Mouse (Mus musculus) kidney, adult 9 months (tissue): ENCODE measurements around the gene Plxna2.

Source experiments
- DNase-seq: peaks from one replicate; pipeline ENCODE4 v3.0.0; 2022

Plxna2 gene

GRCm38 (mm10) chr1:194774754-194775153 is 156.7 kb downstream of the Plxna2 start:
- no peak for DNase-seq

- DNase-seq, result no peak
Observed at GRCm38 (mm10) chr1:194775656-194776374, 157.8 kb downstream of the Plxna2 start.

GRCm38 (mm10) chr1:194776510-194777244 is 158.7 kb downstream of the Plxna2 start:
- DNase-seq, result no peak

GRCm38 (mm10) chr1:194777608-194778007 is 159.6 kb downstream of the Plxna2 start:
- no peak for DNase-seq

GRCm38 (mm10) chr1:194780392-194780791 is 162.4 kb downstream of the Plxna2 start:
- DNase-seq, result no peak

GRCm38 (mm10) chr1:194780794-194781390 is 162.9 kb downstream of the Plxna2 start:
- no peak for DNase-seq

- DNase-seq, result no peak
Observed at GRCm38 (mm10) chr1:194781556-194781955, 163.5 kb downstream of the Plxna2 start.

GRCm38 (mm10) chr1:194782325-194782724 is 164.3 kb downstream of the Plxna2 start:
- DNase-seq, result no peak

- DNase-seq, result no peak
Observed at GRCm38 (mm10) chr1:194787626-194788025, 169.6 kb downstream of the Plxna2 start.

GRCm38 (mm10) chr1:194793226-194793924 is 175.4 kb downstream of the Plxna2 start:
- no peak for DNase-seq

GRCm38 (mm10) chr1:194795316-194795715 is 177.3 kb downstream of the Plxna2 start:
- no peak for DNase-seq

- no peak for DNase-seq
Observed at GRCm38 (mm10) chr1:194797843-194798242, 179.8 kb downstream of the Plxna2 start.

- no peak for DNase-seq
Observed at GRCm38 (mm10) chr1:194798511-194798910, 180.5 kb downstream of the Plxna2 start.

GRCm38 (mm10) chr1:194808261-194808660 is 190.2 kb downstream of the Plxna2 start:
- peak; percentile 18 for DNase-seq

- DNase-seq, result no peak
Observed at GRCm38 (mm10) chr1:194808681-194809080, 190.7 kb downstream of the Plxna2 start.

GRCm38 (mm10) chr1:194809600-194809999 is 191.6 kb downstream of the Plxna2 start:
- no peak for DNase-seq

- no peak for DNase-seq
Observed at GRCm38 (mm10) chr1:194814187-194814586, 196.2 kb downstream of the Plxna2 start.

- DNase-seq, result no peak
Observed at GRCm38 (mm10) chr1:194815547-194815946, 197.5 kb downstream of the Plxna2 start.

GRCm38 (mm10) chr1:194816913-194817312 is 198.9 kb downstream of the Plxna2 start:
- peak; percentile 67 for DNase-seq

- no peak for DNase-seq
Observed at GRCm38 (mm10) chr1:194820953-194821352, 202.9 kb downstream of the Plxna2 start.

GRCm38 (mm10) chr1:194821721-194822120 is 203.7 kb downstream of the Plxna2 start:
- DNase-seq, result no peak

GRCm38 (mm10) chr1:194828316-194828715 is 210.3 kb downstream of the Plxna2 start:
- no peak for DNase-seq

- no peak for DNase-seq
Observed at GRCm38 (mm10) chr1:194835238-194835637, 217.2 kb downstream of the Plxna2 start.
